Mouse (Mus musculus) urinary bladder, adult 18-20 months (tissue): ENCODE measurements around the gene Gm19684.
"Not testable (repeated sequence)": the region's sequence is repeated elsewhere in the genome, so short reads cannot be mapped to it uniquely, and the experiment has no call there.

Experiments
- DNase-seq, 2 experiments: peaks; one replicate each; pipeline ENCODE4 v3.0.0; 2022; ENCODE audit warnings: low spot score in 2 of 2, mixed read lengths in 2 of 2

Gm19684 gene

DNA sequence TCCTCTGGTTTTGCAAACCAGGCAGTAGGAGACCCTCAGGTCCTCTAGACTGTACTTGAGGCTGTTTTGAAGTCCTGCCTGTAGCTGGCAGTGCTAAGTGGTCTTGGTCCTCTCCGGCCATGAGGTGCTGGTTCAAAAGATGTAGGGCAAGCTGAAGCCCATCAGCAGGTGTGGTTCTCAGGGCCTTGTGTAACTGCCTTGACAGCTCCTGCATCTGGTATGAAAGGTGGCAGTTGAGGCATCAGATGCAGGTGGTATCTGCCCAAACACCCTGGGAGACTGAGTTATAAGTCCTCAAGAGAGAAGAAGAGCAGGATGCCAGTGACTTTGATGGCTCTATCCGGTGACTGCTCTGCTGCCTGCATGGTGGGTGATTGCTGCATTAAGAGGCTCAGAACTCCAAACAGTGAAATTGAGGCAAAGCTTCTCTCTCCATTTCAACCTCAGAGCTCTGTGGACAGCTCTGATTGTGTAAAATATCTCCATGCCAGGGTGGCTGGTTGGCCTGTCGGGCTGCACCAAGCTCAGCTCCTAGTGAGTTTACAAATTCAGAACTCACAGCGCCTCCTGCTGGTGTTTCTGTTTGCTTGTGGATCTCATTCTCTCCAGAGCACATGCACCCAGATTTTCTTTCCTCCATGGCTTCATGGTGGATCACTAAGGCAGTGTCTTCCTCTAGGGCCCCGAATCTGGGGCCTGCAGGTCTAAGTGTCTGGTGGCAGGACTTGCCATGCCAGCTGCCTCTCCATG lies 10.2 kb downstream of the Gm19684 start:
- no peak for DNase-seq

DNA sequence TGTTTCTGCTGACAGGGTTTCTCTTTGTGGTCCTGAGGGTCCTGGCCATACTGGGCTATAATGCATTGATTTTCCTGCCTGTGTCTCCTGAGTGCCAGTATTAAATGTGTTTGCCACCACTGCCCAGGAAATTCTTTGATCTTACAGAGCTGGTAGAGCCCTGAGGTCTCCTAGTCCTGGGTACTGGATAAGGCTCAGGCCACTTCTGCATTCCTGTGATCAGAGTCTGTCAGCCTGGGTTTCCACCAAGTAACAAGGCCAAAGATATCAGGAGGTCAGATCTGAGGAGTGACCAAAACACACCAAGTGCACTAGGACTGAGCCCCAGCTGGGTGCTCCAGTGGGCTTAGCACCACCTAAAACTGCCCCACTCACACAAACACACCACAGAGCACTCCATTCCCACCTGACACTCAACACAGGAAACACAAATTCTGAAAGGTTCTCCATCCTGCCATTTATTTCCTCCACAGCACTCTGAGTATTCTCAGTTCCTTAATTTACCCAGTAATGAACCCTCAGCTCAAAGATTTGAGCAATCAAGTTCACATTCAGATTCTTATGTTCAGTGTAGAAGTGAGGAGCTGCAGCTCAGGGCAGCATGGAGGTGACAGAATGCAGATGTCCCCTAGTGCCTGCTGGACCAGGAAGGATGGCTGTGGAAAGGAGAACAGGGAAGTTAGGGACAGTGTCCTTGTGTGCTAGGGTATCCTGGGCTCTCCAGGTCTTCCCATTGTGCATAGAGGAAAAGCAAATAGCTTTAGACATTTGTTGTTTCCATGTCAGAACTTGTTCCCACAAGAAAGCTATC lies 14.1 kb downstream of the Gm19684 start:
- DNase-seq, result not testable (repeated sequence)

DNA sequence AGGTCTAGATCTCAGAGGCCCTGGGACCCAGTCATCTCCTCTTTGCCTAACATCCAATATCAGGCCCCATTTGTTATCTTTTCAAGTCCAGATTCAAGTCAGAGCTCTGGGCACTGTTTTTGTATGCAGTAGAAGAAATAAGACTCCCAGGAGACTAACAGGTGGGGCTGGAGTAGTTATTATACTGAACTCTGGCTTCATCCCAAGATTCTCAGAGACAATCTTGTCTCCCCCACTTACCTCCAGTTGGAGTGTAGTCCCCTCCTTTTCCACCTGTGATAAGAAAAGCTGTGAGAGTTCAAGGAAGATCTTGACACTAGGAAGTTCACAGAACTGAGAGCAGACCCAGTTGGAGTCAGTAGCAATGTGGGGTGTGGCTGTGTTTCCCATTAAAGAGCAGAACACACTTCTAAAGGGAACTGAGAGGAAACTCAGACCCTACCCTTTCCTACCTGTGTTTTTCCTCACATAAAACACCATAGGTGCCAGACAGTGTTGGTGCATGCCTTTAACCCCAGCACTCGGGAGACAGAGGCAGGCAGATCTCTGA lies 14.9 kb downstream of the Gm19684 start:
- not testable (repeated sequence) for DNase-seq

DNA sequence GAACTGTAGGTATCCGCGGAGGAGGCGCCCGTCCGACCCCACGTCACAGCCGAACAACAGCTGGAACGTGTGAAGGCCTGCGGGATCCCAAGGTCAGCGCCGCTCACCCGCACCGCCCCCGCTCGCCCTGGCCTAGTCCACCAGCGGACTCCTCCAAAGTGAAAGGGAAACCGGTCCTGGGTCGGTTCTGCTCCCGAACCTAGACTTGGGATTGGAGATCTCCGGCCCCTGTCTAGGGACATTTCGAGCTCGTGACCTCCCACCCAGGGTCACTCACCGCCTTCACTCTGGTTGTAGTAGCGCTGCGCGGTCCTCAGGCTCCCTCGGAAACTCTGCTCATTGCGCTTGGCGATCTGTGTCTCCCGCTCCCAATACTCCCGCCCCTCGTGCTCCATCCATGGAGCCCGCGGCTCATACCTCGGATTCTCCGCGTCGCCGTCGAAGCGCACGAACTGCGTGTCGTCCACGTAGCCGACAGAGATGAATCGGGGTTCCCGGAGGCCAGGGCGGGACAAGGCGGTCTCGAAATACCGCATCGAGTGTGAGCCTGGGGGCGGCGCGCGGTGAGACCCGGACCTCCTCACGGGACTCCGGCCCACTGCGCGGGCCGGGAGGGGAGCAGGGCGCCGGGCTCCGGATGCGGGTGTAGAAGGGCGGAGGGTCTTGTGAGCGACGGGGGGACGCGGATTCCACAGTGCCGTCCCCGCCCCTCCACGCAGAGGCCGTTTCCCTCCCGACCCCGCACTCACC lies 23.8 kb downstream of the Gm19684 start:
- DNase-seq, result no peak

DNA sequence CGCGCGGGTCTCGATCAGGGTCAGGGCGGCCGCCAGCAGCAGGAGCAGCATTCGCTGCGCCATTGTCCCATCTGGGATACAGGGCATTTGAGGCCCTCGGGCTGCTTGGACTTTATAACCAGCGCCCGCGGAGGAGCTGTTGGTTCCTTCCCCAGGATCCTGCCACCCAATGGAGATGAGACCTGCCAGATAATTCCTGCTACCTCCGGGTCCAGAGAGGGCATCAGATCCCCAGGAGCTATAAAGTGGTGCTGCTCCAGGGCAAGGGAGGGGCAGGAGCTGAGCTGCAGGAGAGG lies 24.3 kb downstream of the Gm19684 start:
- DNase-seq, result not testable (repeated sequence)

DNA sequence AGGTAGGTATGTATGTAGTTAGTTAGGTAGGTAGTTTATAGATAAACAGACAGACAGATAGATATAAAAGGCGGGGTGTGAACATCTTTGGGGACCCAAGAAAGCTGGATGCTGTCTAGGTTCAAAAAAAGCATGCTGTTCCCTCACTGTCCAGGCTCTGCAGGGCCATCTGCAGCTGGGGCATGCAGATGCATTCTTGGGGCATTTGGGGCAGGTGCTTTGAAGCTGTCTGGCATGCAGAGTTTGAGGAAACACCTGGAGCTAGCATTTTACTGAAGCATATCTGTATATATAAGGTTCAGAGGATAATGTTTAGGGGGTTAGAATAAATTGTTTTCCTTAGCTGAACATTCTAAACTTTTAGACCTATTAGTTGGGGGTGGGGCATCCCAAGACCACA lies 25.5 kb downstream of the Gm19684 start:
- DNase-seq, result not testable (repeated sequence)

DNA sequence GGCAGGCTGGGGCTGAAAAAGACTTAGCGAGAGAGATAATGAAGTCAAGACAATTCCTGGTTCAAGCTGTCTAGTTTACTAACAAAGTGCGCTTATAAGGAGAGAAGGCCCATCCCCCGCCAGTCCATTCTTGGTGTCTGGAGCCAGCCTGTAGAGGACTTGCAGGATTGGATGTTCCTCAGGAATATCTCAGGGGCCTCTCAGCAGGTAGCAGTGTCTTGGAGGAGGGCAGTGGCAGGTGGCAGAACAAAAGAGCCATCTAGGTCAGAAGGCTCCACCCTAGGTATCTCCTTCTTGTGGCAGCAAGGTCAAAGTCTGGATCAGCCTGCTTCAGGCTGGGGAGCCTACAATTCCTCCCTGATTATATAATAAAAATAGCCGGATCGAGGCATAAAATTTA lies 27.0 kb downstream of the Gm19684 start:
- not testable (repeated sequence) for DNase-seq

DNA sequence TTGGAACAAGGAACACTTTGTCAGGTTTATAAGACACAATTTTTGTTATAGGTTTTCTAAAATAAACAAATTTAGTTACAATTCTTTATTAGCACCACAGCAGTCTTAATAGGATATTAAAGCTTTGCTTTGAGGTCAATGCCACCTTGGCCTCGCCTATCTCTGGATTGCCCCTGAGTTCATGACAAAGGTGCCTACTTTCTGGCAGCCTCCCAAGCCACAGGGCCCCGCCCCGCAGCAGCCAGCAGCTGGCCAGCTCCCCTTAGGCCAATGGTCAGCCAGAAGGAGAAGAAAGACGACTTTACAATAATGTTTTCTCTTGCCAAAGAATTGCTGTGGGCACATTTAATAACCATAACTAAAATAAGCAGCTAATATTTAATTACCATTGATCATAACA lies 29.7 kb downstream of the Gm19684 start:
- DNase-seq, result not testable (repeated sequence)

DNA sequence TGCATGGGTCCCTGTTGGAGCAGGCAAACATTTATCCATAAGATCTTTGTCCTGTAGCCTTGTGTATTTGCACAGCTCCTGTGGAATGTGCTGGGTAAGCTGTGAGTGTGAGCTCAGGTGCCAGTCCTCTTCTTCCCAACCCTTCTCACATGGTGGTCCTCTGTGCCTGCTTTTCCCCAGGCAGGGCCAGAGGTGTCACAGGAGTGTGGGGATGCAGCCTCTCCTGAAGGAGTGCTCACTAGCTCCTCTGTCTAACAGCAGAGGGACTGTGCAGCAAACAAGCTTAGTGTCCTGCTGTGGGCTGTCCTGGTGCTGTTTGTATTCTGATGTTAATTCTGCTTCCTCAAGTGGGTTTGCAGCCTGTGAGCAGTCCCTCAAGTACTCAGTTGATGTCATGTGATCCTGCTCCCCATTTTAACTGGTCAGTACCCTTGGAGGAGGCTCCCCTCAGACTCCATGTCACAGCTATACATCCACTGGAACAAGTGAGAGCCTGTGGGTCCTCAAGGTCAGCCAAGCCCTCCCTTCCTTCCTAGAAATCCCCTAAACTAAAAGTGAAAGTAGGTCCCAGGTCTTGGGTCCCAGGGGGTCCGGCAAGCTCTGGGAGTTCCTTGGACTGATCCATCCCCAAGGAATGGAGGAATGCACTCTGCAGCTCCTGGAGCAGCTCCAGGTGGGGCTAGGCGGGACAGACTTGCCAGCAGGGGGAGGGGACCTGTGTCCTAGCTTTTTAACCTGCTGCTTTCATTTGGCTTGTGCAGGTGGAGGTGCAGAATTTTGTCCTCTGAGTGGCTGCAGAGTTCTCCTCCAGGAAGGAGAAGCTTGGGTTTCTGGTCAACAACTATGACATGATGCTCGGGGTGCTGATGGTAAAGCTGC lies 33.0 kb downstream of the Gm19684 start:
- no peak for DNase-seq

DNA sequence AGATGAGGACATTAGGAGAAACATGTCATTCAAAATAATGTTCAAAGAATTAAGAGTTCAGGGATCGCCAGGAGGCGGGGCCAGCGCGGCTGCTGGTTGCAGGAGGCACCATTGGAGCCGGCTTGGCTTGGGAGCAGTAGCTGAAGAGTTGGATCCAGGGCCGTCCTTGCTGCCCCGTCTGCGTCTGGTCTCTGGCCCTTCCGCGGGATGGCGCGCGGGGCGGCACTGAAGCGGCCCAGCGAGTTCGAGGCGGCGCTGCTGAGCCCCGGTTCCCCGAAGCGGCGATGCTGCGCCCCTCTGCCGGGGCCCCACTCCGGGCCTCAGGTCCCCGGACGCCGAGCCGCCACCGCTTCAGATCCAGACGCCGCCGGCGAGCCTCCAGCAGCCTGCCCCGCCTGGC lies 36.3 kb downstream of the Gm19684 start:
- DNase-seq, result not testable (repeated sequence)

DNA sequence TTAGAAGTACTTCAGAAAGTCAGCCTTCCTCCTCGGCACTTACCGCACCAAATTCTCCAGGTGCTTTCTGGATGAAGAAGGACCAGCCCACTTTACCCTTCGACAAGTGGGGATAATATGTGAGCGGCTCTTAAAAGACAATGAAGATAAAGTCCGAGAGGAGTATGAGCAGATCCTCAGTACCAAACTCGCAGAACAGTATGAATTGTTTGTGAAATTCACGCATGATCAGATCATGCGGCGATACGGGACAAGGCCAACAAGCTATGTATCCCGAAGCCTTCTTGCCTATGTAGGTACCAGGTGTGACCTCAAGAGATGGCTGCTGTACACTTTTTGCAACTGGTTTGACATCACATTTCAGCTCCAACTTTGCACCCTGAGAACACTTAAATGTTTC lies 36.8 kb downstream of the Gm19684 start:
- not testable (repeated sequence) for DNase-seq

DNA sequence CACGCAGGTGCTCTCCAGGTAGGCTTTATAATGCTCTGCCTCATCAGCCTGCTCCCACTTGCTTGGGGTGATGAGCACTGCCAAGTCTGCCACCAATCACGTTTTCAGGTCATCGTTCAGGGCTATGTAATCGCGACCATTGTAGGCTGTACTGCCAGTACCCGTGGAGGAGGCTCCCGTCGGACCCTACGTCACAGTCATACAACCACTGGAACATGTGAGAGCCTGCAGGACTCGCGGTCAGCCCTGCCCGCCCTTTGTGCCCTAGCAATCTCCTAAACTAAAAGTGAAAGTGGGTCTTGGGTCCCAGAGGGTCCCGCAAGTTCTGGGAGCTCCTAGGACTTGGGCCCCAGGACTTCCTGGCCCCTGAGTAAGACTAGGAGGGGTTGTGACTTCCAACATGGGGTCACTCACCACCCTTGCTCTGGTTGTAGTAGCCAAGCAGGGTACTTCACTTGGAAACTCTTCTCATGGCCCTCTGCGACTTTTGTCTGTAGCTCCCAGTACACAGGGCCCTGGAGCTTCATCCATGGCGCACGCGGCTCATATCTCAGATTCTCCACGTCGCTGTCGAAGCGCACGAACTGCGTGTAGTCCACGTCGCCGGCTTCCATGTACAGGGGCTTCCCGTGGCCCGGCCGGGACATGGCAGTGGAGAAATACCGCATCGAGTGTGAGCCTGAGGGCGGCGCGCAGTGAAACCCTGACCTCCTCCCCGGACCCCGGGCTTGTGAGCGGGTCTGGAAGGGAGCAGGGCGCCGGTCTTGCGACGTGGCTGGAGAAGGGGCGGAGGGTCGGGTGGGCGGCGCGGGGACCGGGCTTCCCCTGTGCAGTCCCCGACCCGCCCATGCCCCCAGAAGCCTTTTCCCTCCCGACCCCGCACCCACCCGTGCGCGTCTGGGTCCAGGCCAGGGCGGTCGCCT lies 39.9 kb downstream of the Gm19684 start:
- DNase-seq, result no peak

DNA sequence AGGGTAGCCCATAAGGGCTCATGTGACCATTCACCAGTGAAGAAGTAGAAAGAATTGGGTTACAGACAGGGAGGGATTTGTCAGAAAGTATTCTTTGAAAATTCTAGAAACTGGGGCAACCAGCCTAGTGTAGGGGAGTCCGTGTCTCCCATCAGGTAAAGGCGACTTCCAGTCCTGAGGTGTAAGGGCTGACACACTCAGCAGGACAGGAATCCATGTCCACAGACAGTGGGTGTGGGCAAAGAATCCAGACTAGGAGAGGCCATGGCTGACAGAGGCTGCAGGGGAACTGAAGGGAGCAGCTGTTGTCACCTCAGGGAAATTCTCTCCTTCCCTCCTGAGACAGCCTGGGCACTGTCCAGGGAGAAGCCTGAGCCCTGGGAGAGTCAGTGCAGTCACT lies 45.4 kb downstream of the Gm19684 start:
- not testable (repeated sequence) for DNase-seq

DNA sequence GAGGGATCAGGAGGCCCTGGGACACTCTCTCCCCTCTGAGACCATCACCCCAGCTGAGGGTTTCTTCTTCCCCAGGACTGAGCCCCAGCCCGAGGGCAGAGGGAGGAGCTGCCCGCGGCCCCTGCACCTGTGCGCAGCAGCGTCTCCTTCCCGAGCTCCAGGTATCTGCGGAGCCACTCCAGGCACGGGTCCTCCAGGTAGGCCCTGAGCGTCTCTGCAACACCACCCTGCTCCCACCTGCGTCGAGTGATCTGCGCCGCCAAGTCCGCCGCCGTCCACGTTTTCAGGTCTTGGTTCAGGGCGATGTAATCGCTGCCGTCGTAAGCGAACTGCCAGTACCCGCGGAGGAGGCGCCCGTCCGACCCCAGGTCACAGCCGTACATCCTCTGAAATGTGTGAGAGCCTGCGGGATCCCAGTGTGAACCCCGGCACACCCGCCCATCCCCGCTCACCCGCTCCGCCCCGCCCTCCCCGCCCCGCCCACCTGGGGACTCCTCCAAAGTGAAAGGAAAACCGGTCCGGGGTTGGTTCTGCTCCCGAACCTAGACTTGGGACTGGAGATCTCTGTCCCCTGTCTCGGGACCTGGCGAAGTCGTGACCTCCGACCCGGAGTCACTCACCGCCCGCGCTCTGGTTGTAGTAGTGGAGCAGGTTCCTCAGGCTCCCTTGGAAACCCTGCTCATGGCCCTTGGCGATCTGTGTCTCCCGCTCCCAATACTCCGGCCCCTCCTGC lies 46.0 kb downstream of the Gm19684 start:
- peak in 1 of 2 experiments; percentile 26 for DNase-seq

DNA sequence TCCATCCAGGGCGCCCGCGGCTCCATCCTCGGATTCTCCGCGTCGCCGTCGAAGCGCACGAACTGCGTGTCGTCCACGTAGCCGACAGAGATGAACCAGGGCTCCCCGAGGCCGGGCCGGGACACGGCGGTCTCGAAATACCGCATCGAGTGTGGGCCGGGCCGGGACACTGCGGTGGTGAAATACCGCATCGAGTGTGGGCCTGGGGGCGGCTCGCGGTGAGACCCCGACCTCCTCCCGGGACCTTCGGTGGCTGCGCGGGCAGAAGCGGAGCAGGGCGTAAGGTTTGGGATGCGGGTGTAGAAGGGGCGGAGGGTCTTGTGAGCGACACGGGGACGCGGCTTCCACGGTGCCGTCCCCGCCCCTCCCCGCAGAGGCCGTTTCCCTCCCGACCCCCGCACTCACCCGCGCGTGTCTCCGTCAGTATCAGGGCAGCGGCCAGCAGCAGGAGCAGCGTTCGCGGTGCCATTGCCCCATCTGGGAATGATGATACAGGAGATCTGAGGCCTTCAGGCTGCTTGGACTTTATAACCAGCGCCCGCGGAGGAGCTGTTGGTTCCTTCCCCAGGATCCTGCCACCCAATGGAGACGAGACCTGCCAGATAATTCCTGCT lies 46.7 kb downstream of the Gm19684 start, which contains the start of gene Gm8909:
TSS of gene Gm8909 (minus strand) at position 499 of the 614 bp plus-strand sequence.
- DNase-seq, result no peak

DNA sequence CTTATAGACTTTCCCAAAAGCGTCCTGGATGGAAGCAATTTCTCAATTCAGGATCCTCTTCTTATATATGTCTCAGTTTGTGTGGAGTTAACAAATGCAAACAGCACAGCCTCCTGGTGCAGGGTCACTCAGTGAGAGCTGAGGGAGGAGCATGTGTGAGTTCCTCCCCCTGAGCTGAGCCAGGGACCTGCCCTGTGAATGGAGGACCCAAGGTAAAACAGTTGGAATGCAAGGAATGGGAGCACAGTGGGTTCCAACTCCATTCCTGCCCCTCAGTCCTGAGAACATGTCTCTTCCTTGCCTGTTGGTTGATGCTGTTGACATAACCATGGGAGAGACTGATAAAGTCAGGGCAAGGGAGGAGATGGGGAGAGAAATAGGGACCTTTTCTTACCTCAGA lies 47.6 kb downstream of the Gm19684 start:
- DNase-seq, result not testable (repeated sequence)

DNA sequence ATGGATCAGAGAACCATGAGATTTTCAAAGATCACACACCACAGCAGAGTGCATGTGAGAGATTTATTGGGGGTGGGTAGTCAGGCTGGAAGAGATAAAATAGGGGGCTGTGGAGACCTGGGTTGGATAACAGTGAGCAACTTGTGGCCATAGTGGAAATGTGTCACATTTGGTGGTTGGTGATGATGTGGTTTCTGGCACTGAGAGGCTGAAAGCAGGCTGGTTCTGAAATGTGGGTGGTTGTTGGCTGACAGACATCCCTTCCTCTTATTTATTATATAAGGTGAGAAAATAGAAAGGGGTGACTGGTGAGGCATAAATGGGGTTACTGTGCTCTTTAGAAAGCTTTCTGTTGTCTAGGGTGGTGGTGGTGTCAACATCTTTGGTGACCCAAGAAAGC lies 48.3 kb downstream of the Gm19684 start:
- DNase-seq, result no peak

DNA sequence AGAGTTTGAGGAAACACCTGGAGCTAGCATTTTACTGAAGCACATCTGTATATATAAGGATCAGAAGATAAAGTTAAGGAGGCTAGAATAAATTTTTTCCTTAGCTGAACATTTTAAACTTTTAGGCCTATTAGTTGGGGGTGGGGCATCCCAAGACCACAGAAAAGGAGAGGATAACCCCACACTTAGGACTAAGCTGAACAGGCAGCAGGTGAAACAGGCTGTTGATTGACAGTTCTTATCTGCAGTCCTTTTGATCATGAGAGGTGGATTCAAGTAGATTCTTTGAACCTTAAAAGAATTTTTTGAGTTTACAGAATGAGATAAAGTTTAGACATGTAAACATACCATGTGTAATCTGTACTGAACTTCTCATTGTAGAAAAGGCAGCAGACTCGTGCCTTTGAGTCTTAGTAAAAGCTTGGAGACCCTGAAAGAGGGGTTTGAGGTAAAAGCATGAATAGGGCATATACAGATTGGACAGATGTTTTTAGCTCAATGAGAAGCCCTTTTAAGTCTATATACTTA lies 48.9 kb downstream of the Gm19684 start:
- DNase-seq, result no peak

DNA sequence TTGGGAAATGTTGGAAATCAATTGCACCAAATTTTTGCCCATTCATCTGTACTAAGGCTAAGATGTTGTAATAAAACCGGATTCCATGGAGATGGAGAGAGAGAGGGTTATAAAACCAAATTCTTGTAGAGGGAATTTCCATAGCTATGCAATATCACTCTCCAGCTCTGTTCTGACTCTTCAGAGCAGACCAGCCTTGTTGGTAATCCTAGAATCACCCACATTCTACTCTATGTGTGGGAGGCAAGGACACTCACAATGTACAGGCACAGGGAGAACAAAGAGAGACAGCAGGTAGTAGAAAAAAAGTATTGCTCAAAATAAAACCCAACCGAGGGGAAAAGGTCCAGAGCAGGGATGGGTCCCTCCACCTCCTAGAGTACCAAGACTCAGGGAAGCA lies 54.7 kb downstream of the Gm19684 start:
- DNase-seq, result not testable (repeated sequence)
